Mouse (Mus musculus): ENCODE measurements around the gene Lrrc28.

Lrrc28 gene

DNA sequence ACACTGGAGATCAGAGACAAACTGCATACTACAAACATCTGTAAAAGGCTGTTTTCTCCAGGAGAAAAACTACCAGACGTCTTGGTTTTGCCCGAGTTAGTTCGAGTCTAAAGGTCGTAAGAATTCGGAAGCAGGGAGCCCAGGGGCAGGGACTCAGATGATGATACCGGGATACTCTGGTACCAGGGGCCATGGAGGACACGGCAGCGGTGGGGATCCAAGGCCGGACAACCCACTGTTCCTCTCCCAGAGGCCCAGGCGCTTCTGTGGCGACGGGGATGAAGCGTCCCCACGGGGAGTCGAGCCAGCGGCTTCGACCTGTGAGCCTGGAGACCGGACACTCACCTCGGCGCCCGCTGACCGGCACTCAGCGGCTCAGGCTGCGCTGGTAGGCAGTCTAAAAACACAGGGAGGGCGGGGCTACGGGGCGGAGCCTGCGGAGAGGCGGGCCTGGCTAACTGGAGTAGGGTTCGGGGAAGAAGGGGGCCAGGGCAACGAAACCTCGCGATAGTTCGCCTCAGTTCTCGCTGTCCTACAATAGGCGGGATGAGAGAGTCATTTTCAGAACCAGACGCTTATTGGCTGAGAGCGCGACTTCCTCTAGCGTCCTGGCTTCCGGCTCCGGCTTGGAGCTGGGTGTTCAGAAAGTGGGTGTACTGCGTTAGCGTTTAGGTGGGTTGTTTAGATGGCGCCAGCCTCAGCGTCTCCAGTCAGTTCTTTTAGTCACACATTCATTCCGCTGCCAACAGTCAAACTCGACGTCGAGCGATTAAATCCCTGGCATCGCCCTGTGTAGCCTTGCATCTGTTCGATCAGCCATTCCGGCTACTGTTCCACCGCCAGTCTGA is at the start of gene Lrrc28:
Gene Lrrc28, minus strand, starts transcription at position 436 of the 848 bp plus-strand sequence.
- peak; percentile 100 for DNase-seq (ENCODE audit: low spot score)

DNA sequence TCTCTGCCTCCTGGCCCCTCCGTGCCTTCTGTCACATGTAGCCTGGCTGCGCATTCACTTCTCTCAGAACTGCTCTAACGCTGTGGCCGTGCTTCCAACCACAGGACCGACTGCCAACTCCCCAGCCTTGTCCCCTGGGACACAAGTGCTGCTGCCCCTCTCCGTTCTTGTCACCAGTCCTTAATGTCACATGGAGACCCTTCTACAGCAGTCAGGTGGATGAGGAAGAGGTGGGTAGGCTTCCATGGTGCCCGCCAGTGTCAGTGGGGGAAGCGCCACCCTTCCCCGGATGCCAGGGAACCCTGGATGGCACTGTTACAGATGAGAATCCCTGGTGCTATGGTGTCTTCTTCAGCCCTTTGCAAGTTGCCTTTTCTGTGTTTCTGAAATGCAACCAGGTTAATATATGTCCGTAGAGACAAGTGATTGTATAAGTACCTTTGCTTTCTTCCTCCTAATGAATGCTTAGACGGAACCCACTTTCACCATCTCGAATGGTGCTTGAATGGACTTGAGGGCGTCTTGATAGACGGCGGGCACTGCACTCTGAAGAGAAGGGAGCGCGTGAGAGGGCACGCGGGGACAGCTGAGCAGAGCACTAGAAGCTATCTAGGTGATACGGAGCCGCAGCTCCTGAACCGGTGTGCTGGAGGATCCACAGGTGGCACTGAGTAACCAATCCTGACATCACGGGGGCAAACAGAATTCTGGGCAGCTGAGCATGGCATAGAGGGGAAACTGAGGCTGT is 47.9 kb upstream of the Lrrc28 start:
- no peak for DNase-seq (ENCODE audit: low spot score)

DNA sequence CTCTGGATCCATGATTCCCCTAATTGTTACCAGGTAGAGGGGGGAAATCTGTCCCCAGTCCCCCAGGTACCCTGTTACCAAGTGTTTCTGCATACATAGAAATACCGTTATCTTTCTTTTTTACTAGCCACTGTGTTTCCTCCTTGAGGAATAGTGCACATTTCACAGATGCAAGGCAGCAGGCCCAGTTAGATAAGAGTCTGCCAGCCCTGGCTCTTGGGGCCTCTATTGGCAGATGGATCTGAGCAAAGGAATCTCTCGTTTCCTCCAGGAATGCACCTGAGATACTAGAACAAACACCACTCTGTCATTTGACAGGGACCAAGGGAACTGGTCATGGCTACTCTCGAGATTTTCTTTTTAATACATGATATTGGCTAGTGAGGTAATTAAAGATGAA is 47.1 kb upstream of the Lrrc28 start:
- DNase-seq (ENCODE audit: low spot score) = no peak

DNA sequence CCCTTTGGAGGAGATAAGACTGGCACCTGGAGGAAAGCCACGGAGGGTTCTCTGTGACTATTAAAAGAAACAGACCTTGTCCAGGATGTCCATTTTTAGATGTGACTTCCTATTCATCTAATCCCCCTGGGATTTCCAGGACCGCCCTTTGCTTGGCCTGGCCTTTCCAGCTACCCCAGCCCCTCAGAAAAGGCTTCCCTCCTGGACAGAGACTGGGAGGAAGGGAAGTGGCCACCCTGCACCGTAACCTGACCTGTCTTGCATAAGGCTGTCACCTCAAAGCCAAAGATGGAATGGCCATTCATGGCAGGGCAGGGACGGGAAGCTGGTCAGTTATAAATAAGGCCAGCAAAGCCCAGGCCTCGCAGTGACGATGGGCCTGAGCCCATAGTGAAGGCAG is 46.0 kb upstream of the Lrrc28 start:
- no peak for DNase-seq (ENCODE audit: low spot score)

DNA sequence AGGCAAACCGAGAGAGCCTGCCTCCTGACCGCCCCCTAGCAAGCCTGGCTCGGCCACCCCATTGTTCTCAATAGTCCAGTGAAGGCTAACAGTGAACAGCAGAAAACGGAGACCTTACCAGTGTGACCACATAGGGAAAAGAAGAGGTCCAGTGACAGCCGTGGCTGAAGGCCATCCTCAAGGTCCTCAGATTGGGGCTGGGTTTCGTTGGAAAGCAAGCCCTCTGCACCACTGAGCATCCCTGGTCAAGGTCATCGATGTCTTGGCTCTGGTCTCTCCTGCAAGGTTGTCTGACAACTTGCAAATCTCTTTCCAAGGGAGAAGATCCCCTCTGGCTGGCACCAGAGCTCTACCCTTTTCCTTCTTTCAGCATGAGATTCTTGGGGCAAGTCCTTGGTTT is 44.7 kb upstream of the Lrrc28 start:
- DNase-seq (ENCODE audit: low spot score) = no peak

DNA sequence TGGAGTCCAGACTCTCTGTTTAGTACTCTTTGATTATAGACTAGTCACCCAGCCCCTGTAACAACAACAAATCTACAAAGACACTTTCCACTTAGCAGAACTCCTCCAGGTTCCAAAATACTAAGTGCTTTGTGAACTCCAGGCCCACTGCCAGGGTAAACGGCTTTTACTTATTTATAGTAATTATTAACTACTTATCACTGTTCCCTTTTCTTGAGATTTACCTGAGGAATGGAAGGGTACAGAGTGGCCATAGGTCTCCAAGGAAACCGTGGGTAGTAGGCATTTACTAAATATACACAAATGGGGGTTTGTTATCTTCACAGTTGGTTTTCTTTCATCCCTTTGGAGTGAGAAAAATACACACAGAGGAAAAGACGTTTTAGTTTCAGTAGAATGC is 43.2 kb upstream of the Lrrc28 start:
- DNase-seq (ENCODE audit: low spot score) = no peak

DNA sequence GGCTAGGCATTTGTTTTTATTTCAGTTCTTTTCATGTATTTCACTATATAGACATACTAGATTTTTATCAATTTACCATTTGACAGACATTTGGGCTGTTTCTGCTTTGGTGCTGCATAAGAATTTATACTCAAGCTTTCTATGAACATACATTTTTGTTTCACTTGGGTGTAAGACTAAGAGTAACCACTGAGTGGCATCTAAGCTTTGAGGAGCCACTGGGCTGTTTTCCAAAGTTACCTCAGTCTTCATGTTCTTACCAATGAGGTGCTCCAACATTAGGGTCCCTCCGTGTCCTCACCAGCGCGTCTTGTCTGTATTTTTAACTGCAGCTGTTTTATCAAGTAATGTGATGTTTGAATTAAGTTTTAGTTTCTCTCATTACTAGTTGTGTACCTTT is 41.5 kb upstream of the Lrrc28 start:
- DNase-seq (ENCODE audit: low spot score) = no peak

DNA sequence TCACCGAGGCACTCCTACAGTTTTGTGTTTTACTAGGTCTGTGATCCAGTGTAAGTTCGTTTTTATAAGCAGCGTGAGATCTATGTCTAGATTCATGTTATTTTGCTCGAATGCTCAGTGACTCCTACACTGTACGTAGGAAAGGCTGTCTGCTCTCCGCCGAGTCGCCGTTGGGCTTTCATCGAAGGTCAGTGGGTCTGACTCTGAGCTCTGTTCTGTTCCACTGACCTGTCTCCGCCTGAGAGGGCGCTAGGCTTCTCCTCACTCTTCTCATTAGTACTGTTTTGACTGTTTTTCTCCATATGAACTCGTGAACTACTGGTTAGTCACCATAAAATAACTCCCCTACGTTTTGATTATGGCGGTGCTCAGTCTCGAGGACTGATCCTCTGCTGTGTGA is 37.9 kb upstream of the Lrrc28 start:
- DNase-seq (ENCODE audit: low spot score) = no peak

DNA sequence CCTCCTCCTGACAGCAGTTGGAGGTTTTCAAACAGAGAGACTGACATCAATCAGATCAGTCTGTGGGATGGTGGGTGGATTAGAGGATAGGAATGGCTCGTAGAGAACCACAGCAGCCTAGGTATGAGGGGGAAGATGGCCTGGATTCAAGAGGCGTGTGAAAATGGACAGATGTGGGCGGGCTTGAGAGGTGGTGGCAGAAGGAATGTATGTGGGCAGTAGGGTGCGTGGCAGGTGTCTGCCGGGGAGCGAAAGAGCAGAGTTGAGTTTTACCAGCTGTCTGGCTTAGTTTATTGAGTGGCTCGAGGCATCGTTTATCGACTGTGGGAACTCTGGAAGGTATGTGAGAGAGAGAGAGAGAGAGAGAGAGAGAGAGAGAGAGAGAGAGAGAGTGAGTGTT is 36.0 kb upstream of the Lrrc28 start:
- DNase-seq (ENCODE audit: low spot score) = no peak

DNA sequence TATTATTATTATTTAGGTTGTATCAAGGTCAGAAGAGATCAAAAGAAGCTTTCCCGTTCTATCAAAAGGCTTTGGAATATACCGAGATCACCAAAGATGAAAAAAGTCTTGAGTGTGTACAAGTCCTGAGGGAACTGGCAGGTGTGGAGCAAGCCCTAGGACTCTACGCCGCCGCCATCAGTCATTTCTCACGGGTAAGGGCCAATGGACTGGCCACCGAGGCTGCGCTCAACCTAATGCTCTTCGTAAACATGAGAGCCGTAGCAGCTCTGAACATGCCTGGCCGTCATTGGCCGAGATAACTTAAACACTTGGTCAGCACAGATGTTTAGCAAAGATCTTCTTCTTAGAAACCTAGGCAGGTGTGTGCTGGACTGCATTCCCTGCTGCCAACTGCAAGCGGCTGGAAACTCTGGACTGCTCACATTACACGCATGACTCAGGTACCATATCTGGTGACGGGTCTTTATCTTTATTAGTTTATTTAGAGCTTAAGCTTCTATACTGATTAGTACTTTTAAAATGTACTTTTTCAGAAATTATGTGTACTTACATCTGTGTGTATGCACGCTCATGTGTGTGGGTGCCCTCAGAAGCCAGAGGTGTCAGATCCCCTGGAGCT is 33.9 kb upstream of the Lrrc28 start:
- no peak for DNase-seq (ENCODE audit: low spot score)

DNA sequence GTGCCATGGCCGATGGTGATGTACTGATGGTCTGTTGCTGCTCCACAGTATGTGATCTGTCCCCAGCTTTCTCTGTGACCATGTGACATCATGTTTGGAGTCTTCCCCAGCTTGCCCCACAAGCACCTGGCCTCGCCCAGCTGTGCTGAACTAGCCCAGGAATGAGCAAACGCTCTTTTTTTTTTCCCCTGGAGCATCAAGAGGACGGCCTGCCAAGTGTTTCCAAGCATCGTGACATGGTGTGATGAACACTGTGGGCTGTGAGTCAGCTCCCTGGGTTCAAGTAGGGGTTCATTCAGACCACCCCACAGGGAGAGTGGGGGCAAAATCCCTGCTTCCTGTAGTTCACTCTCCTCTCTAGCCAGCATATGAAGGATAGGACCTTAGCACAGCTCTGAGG is 28.6 kb upstream of the Lrrc28 start:
- DNase-seq (ENCODE audit: low spot score) = no peak

DNA sequence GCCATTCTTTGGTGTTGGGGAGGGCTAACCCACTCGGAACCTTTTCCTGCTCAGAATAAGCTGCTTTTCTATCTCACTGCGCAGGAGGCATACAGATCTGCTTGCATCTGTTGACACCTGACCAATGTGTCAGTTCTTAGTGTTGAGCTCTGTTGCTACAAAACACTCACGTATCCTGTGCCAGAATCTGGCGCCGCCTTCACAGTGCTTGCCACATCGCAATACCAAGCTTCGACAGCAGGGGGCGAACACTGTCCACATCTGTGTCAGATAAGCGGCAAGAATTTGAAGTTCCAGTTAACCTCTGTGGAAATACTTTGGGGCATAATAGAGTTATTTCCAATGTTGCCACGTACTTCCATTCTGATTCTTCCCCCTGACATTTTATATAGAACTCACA is 27.6 kb upstream of the Lrrc28 start:
- peak; percentile 96 for DNase-seq (ENCODE audit: low spot score)

DNA sequence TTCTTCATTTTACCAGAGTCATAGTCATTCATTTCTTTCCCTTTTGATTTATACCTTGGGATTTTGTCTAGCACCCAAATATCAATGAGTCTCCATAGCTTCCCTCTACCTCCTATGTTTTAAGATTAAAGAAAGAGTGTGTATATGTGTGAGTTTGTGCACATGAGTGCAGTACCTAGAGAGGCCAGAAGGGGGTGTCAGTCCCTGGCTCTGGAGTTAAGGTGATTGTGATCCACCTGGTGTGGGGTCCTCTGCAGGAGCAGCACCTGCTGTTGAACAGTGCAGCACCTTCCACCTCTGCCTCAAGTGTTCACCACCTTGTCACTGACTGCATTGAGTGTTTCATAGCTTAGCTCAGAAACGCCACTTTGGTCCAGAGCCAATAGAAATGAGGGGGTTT is 25.9 kb upstream of the Lrrc28 start:
- no peak for DNase-seq (ENCODE audit: low spot score)

DNA sequence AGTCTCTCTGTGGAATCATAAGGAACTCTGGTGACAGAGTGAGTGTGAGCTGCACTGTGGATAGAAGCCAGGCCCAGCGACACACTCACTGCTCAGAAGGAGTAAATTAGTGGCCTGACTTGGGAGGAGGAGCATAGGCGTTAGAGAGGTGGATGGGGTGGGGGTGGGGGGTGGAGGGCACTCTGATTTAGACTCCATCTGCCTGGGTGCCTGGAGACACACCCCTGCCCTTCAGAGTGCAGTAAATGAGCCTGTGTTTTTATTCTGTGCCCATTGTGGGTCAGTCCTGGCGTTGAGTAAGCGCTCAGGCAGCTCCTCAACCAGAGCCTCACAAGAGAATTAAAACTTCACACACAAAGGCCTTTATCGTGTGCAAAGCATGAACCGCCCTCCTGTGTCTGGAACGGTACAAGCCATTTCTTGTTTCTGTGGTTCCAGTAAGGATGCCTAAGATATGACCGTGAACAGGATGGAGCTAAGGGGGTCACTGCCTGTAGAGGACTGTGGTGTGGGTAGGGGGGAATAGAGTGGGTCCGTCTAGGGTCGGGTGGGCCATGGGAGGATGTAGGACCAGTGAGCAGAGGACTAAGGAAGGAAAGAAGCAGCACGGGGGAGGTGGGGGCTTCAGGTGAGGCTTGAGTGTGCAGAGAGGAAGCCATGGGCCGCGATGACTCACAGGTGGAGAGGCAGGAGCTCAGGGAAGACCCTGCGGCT is 19.1 kb upstream of the Lrrc28 start:
- DNase-seq (ENCODE audit: low spot score) = no peak

DNA sequence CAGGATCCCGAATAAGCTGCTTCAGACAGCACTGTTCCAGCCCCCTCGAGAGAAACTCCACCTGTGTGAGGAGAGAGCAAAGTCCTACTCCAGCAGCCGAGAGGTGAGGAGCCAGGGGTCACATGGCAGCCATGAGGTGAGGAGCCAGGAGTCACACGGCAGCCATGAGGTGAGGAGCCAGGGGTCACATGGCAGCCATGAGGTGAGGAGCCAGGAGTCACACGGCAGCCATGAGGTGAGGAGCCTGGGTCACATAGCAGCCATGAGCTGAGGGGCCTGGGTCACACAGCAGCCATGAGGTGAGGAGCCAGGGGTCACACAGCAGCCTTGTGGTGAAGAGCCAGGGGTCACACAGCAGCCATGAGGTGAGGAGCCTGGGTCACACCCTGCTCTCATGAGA is 17.4 kb upstream of the Lrrc28 start:
- no peak for DNase-seq (ENCODE audit: low spot score)

DNA sequence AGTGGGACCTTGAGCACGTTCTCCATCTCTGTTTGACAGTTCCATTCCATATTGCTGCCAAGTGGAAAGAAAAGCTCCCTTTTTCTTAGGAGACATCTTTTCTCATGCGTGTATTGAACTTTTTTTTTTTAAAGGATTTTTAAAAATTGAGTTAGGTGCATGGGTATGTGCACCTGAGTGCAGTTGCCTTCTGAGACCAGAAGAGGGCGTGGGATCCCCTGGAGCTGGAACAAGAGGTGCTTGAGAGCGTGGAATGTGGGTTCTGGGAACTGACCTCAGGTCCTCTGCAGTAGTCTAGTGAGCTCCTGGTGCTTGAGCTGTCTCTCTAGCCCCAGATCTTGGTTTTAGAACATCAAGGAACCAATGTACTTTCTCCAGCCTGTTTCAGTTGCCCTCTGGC is 13.0 kb upstream of the Lrrc28 start:
- no peak for DNase-seq (ENCODE audit: low spot score)

DNA sequence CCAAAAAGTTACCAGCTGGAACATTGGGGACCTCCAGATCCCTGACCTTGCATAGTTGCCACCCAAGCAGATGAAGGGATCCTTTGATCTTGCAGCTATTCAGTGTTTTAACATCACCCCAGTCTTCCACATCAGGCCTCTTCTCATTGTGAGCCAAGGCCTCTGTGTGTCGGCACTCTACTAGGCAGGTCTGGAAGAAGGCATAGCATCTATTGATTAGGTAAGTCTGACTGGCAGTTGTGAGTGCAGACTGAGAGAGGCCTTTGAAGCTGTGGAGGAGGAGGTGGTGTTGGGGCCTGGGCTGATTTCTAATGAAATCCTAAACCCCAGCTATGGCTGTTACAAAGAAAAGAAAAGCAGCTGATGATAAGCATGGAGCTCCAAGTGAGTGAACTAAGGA is 10.1 kb upstream of the Lrrc28 start:
- DNase-seq (ENCODE audit: low spot score) = no peak

DNA sequence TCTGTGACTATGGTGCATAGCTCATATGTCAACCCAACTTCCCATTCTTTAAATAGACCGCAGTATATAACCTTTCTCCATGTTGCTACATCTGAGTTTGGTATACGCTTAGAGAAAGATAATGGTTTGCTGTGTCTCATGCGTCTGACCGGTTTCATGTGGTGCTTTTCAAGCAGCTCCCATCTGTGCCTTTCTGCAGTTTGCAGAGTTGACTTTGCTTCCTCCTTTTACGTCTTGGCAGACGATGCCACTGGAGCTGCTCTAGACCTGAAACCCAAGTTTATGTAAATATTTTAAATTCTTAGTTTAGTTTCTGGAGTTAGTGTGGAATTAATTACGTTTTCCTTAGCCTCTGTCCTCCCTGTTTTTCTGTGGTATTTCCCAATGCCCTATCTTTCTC is 9.6 kb upstream of the Lrrc28 start:
- DNase-seq (ENCODE audit: low spot score) = no peak

DNA sequence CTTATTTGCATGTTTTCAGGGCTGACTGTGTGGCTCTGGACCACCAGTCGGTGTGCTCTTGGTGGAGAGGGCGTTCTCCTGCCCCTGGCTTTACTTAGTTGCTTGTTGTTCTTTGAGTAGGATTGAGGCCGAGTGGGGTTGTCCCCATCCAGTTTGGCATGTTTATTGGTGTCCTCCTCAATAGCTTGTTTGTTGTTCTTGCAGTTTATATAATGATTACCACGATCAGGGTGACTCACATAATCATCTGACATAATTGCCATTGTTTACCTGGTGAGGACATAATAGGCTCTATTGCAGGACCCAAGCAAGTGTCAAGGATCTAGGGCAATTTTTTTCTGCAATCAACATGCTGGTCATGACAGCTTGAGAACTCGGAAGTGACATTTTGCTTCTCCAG is 7.1 kb upstream of the Lrrc28 start:
- no peak for DNase-seq (ENCODE audit: low spot score)

DNA sequence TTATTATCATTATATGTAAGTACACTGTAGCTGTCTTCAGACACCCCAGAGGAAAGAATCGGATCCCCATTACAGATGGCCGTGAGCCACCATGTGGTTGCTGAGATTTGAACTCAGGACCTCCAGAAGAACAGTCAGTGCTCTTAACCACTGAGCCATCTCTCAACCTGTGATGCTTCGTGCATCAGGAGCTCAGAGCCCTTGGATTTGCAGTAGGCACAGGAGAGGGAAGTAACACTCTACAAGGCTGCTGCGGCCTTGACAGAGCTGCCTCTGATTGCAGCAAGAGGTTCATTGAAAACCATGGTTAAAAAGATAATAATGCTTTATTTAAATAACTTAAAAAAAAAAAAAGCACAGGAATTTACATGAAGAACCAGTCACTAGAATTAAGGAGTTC is 3.3 kb upstream of the Lrrc28 start:
- no peak for DNase-seq (ENCODE audit: low spot score)

DNA sequence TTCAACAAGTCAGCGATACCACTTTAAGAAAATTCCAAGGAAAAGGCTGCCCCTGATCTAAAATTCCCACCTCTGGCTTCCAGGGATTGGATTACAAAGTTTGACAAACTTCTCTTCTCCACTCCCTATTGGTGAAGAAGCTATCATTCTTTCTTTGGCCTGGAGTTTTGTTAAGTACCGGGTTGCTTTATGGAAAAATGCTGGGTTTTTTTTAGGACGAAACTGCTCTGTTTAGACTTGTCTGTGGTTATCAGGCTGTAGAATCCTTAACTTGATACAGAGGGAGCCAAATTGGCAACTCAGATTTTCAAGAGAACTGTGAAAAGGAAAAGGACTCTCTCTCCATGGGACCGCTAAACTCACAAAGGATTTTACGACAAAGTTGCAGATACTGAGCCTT is 2.2 kb upstream of the Lrrc28 start, which contains the start of gene Ttc23:
Gene Ttc23, plus strand, starts transcription at position 134 of the 400 bp plus-strand sequence.
- DNase-seq (ENCODE audit: low spot score) = no peak

DNA sequence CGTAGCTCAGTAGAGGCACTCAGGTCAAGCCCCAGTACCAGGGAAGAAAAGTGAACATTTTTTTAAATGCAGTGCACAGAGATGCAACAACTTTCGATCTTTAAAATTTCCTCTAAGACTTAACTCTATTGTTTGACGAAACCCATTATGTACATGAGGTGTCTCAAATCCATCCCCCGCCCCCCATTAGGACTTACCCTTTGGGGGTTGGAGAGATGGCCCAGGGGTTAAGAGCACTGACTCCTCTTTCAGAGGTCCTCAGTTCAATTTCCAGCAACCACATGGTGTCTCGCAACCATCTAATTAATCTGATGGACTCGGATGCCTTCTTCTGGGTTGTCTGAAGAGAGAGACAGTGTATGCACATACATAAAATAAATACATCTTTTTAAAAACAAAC is 1.1 kb upstream of the Lrrc28 start:
- DNase-seq (ENCODE audit: low spot score) = no peak

DNA sequence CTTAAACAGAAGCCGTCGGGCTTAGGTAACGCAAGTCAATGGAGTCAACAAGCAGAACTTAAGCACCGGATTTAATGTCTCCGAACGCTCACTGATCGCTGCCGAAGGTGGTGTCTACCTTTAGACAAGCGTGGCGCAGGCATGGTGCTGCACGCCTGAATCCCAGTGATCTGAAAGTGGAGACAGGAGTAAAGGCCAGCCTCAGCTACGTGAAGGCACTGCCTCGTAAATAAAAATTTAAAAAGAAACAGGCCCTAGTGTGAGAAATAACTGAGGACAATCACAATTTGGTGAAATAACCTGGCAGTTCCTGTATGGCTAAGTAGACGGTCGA is 580 bp upstream of the Lrrc28 start:
- DNase-seq (ENCODE audit: low spot score) = no peak
